ENCODE assay signal across 13 mouse cellular contexts in the genomic region with DNA sequence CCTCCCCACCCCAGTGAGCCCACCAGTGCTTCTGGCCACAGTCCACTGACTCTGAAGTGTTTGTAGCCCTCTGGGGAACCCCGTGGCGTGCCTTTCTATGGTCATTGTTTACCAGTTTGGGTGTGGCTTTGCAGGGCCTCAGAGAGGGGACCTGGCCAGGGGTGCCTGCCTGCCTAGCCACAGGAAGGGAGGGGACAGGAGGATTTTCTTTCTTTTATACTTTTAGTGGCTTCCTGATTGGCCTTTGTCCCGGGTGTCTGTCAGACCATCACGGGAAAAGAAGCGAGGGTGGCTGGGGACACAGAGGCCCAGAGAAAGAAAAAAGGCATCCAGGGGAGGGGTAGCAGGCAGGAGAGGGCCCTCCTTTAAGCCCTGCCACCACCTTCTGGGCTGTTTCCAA. TPM values are rescaled to one million over a fixed set of nuclear protein-coding genes. Genes with fewer than 3 reads are reported as not detected.
DNase-seq lines count a peak whose midpoint lies in the region; ATAC-seq and TF ChIP-seq lines count a peak whose summit lies in the region.
"Had no signal": no experiment of that assay in that cellular context is flagged by ENCODE, and none has a peak within 500 bp of the region (broad histone marks: within the 10 kb centered on the region; RNA-seq: fewer than 3 reads in every experiment).

No protein-coding gene starts in this region.

- intact Hi-C loops in heart, postnatal 25 days (cut with DNase I) = loop anchor here (2.0 to 5.0 kb wide), 2 partner anchors 23 to 51 kb away; no protein-coding TSS in a partner anchor

- no peaks in the 10 kb centered on the region for H3K9me3 ChIP-seq in heart, embryonic 11.5 days (replicated peaks; ENCODE audit: control insufficient read depth, low read length)
- no peaks in the 10 kb centered on the region for H3K9me3 ChIP-seq in ES-Bruce4 (replicated peaks; ENCODE audit: control insufficient read depth, insufficient read depth, low read length, poor library complexity, severe bottlenecking)
- no peaks in the 10 kb centered on the region for H3K9me3 ChIP-seq in lung, embryonic 16.5 days (ENCODE audit: control insufficient read depth, low read length)
- H3K9me3 ChIP-seq: midbrain, embryonic 15.5 days had no signal

- no peak overlapping the region for H3K27ac ChIP-seq in heart, embryonic 11.5 days (ENCODE audit: low read depth, low read length)
- H3K27ac ChIP-seq in ES-Bruce4 (ENCODE audit: insufficient read depth, low read length) = 0 out of 2 replicates have a peak overlapping the region, but pooled peaks have one; percentile 1
- peak overlapping the region; percentile 24; the same call in 1 of the 2 replicates for H3K27ac ChIP-seq in lung, embryonic 16.5 days (ENCODE audit: low read length)
- H3K27ac ChIP-seq: midbrain, embryonic 15.5 days had no signal

- 60% methylated on average over 5 of the region's 5 CpGs for WGBS in heart, embryonic 11.5 days (ENCODE audit: insufficient replicate concordance)
- 37% methylated on average over 5 of the region's 5 CpGs for WGBS in lung, embryonic 16.5 days

- DNase-seq in heart, adult 11 months = peak; percentile 99
- peak; percentile 54 for DNase-seq in heart, postnatal 25 days (ENCODE audit: low spot score)
- DNase-seq in B cell, adult 2 months = no peak
- DNase-seq in embryo, embryonic 11 days = no peak
- DNase-seq in spleen, postnatal 36 days (ENCODE audit: low spot score in 2 of 2) = no peak
- DNase-seq: cerebellum, postnatal 10 days; layer of hippocampus, adult 9-11 months had no signal

- ATAC-seq in heart, embryonic 11.5 days (replicated peaks; ENCODE audit: insufficient number of reproducible peaks, low FRiP score, low TSS enrichment) = no peak
- ATAC-seq in lung, embryonic 16.5 days (ENCODE audit: low read depth) = peak; percentile 35
- ATAC-seq: midbrain, embryonic 15.5 days; Patski had no signal

- no peak for TF ChIP-seq POLR2A in ES-Bruce4 (IDR thresholded peaks at IDR 0.05; ENCODE audit: insufficient read depth, low read length)

- peaks cover 15% of the 10 kb centered on the region for H3K36me3 ChIP-seq in heart, embryonic 11.5 days (ENCODE audit: control insufficient read depth, insufficient read depth, low read length)
- H3K36me3 ChIP-seq in ES-Bruce4 (ENCODE audit: control insufficient read depth, insufficient read depth, low read length, poor library complexity, severe bottlenecking) = peaks cover 44% of the 10 kb centered on the region
- H3K36me3 ChIP-seq in lung, embryonic 16.5 days (ENCODE audit: control insufficient read depth, insufficient read depth, low read length) = peaks cover 16% of the 10 kb centered on the region

- TF ChIP-seq EP300 in ES-Bruce4 (IDR thresholded peaks at IDR 0.05; ENCODE audit: insufficient read depth, low read depth, low read length) = no peak

- no peak overlapping the region for H3K9ac ChIP-seq in heart, embryonic 11.5 days (ENCODE audit: low read depth, low read length)
- no peak overlapping the region for H3K9ac ChIP-seq in ES-Bruce4 (ENCODE audit: low read depth, poor library complexity, severe bottlenecking)
- no peak overlapping the region for H3K9ac ChIP-seq in lung, embryonic 16.5 days (ENCODE audit: low read length)
- H3K9ac ChIP-seq: midbrain, embryonic 15.5 days had no signal

- H3K4me3 ChIP-seq in heart, embryonic 11.5 days (ENCODE audit: low read depth, low read length) = no peak overlapping the region
- H3K4me3 ChIP-seq in ES-Bruce4 (ENCODE audit: low read depth, low read length) = no peak overlapping the region
- H3K4me3 ChIP-seq in lung, embryonic 16.5 days (ENCODE audit: low read length) = no peak overlapping the region
- H3K4me3 ChIP-seq: erythroblast, embryonic 14.5 days; midbrain, embryonic 15.5 days had no signal

- no peaks in the 10 kb centered on the region for H3K4me1 ChIP-seq in heart, embryonic 11.5 days (ENCODE audit: control insufficient read depth, insufficient read depth, low read length)
- H3K4me1 ChIP-seq in ES-Bruce4 (ENCODE audit: control insufficient read depth, insufficient read depth, low read length) = no peaks in the 10 kb centered on the region
- peaks cover 10% of the 10 kb centered on the region for H3K4me1 ChIP-seq in lung, embryonic 16.5 days (replicated peaks; ENCODE audit: control insufficient read depth, insufficient read depth, low read length)
- H3K4me1 ChIP-seq: midbrain, embryonic 15.5 days had no signal

- H3K27me3 ChIP-seq in heart, embryonic 11.5 days (ENCODE audit: control insufficient read depth, insufficient read depth, low read length) = no peaks in the 10 kb centered on the region
- H3K27me3 ChIP-seq in ES-Bruce4 (ENCODE audit: control insufficient read depth, insufficient read depth, low read length, poor library complexity, severe bottlenecking) = no peaks in the 10 kb centered on the region
- no peaks in the 10 kb centered on the region for H3K27me3 ChIP-seq in lung, embryonic 16.5 days (ENCODE audit: control insufficient read depth, insufficient read depth, low read depth, low read length)
- H3K27me3 ChIP-seq: midbrain, embryonic 15.5 days; Patski had no signal

- H3K4me2 ChIP-seq in heart, embryonic 11.5 days = no peak overlapping the region
- H3K4me2 ChIP-seq in lung, embryonic 16.5 days (ENCODE audit: low read depth, low read length) = no peak overlapping the region
- H3K4me2 ChIP-seq: midbrain, embryonic 15.5 days had no signal

- TF ChIP-seq CTCF in ES-Bruce4 (IDR thresholded peaks at IDR 0.05; ENCODE audit: low read depth, low read length) = no peak

RNA-seq across cellular contexts. Expression of gene Slc6a6, which starts 54.2 kb away (rescaled TPM):
- 54.7 and 63.0 TPM in 2 replicates for polyA plus RNA-seq in heart, embryonic 11.5 days (2014; fragmentation: Nextera tagmentation; extraction: Ambion mirVana)
- polyA plus RNA-seq in ES-Bruce4 (2011; ENCODE audit: insufficient read depth, insufficient read length, low read depth, missing spikeins) = 109 and 114 TPM in 2 replicates
- total RNA-seq in heart, postnatal 25 days (2021) = 100 to 1,000 TPM in 1 of 2 experiments, 10 to 100 TPM in 1; 85.0 to 102 TPM
- 47.1 and 51.7 TPM in 2 replicates for polyA plus RNA-seq in lung, embryonic 16.5 days (2015; fragmentation: Nextera tagmentation; extraction: Ambion mirVana)

Comparison
In these comparisons a context has a peak if more than half of its experiments do, and no peak if none do; other contexts are left out.
1. DNase-seq: peak in heart, adult 11 months (single experiment) and heart, postnatal 25 days (single experiment); none in B cell, adult 2 months (0 of 2), embryo, embryonic 11 days (single experiment) and spleen, postnatal 36 days (0 of 2).